Mouse (Mus musculus): Measurements from ENCODE around the gene Cldn13.

- no peak for TF ChIP-seq CTCF (IDR thresholded peaks at IDR 0.05; ENCODE audit: extremely low read depth, insufficient read depth, low read length)
- no peak for TF ChIP-seq POLR2A (IDR thresholded peaks at IDR 0.05; ENCODE audit: extremely low read depth, insufficient read depth, low read length)
Observed at GRCm38 (mm10) chr5:134891552-134891951, 23.8 kb downstream of the Cldn13 start.

Data from cortical plate, adult 2 months (tissue).